Mouse (Mus musculus) neutrophil, adult 5-6 weeks (primary cell): ENCODE data around the gene Trim27. TPM values are rescaled to one million over a fixed set of nuclear protein-coding genes. Genes with fewer than 3 reads are reported as not detected.

ENCODE experiments used
- ATAC-seq: fragments of 151-379, 151-347 bp; 2 replicates; pipeline ENCODE4 v1.8.0; 2017; ENCODE audit warnings: mild to moderate bottlenecking, moderate TSS enrichment; ENCODE audit not compliant: insufficient number of reproducible peaks, poor library complexity, low FRiP score, severe bottlenecking; ENCODE audit errors: extremely low read depth
- total RNA-seq: library from RNA; stranded (forward); fragments of 200-1000 nt; gene quantifications from 2 replicates; pipeline ENCODE4 v1.2.3, GENCODE M21; 2017

Trim27 gene
- total RNA-seq, 1 experiment from 2014 or later: 85.7 TPM

DNA sequence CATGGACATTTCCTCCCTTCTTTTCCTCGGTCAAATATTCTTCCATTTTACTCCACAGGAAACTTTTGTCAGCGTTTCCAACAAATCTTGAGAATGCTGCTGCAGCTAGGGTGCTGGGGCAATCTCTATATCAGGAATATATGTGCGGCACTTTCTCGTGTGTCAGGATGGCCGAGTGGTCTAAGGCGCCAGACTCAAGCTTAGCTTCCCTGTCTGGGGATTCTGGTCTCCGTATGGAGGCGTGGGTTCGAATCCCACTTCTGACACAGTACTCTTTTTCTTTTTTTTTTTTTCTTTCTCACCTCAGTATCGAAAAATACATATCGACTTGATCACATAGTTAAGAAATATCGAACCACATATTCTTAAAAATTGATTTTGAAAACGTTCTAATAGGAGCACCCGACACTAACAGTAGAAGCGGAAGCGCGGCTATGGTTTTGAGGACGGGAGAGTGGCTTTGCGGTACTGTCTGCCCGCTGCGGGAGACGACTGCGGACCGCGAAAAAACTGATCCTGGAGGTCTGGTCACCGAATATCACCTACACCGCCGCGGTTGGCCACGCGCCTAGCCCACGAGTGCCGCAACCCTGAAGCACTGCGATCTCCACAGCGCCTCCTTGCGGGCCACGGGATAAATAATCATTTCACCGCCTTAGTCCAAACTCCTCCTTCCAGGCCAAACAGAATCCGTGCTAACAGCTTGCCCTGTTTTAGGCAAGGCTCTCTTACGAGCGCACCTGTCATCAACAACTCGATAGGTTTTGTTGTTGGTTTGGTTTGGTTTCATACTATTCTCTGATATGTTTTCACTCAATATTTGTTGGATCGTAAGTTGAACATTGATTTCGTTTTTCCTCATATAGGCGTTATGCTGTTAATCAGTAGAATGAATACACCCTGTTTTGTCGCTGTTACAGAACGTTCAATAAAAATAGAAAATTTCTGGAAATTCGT is 21.1 kb downstream of the Trim27 start:
- peak; percentile 89 for ATAC-seq

DNA sequence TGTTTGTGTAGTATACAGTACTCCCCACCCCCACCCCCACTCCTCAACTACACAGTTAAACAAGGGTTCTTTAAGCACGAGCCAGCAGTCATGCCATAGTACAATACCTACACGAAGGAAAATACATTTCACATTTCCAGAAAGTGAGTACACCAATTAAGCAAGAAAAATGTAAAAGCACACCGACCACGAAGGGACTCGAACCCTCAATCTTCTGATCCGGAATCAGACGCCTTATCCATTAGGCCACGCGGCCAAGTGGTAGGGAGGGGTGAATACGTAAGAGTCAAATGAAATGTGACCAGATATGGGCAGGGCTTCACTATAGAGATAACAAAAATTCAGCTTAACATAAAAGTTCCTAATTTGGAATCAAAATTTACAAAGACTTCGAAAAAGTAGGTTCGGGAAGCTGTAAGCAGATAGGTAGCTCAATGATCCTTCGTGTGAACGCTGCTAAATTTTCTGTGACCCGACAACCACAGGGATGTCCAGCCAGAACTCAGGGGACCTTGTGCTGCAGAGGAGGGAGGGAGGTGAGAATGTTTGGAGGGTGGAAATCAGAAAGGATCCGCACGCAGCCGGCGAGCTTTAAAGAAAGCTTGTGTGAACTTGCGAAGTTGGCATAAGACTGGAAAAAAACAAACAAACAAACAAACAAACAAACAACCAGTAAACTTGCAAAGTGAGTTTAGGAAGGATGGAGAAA is 36.2 kb downstream of the Trim27 start:
- ATAC-seq: no peak

DNA sequence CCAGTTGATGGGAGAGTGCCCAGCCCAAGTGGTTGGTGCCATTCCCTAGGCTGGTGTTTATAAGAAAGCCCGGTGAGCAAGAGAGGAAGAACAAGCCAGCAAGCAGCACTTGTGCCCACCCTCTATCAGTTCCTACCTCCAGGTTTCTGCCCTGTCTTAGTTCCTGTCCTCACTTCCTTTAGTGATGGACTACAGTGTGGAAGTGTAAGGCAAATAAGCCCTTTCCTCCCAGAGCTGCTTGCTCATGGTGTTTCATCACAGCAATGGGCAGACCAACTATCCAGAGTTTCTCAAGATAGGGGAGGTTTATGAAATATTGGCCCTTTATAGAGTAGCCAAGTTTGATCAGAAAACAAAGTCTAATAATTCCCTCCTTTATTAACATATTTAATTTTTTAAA is 37.5 kb downstream of the Trim27 start:
- no peak for ATAC-seq

DNA sequence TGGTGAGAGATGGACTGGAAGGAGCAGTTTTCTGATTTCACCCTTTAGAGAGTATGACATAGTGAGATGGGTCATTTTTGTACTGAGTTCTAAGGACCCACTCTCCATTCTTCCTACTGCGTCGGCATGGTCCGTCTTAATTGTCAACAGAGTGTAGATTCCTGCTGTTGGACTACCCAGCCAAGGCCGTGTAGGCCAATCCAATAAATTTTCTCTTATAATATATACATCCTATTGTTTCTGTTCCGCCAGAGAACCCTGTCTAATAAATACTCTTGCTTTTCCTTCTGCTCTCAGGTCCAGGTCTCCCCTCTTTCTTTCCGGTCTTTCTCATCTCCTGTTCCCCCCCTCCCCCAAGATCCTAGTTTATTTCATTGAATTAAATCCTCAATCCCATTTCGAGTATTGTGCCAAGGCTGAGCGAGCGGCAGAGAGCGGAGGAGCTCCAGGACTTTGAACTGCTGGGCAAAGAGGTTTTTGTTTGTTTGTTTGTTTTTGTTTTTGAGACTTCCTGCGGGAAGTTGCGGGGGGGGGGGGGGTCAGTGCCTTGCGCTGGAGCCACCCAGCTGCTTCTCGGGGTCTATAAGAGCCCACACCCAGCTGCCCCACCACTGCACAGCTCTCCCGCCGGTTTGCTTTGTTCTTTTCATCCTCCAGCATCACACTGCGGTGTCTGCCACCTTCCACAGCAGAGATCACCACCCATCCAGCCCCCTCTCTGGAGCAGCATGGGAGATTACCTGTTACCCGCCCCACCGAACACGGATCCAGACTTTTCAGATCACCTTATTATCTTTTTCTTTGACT is 42.6 kb downstream of the Trim27 start:
- peak; percentile 9; the same call in 1 of the 2 replicates for ATAC-seq

DNA sequence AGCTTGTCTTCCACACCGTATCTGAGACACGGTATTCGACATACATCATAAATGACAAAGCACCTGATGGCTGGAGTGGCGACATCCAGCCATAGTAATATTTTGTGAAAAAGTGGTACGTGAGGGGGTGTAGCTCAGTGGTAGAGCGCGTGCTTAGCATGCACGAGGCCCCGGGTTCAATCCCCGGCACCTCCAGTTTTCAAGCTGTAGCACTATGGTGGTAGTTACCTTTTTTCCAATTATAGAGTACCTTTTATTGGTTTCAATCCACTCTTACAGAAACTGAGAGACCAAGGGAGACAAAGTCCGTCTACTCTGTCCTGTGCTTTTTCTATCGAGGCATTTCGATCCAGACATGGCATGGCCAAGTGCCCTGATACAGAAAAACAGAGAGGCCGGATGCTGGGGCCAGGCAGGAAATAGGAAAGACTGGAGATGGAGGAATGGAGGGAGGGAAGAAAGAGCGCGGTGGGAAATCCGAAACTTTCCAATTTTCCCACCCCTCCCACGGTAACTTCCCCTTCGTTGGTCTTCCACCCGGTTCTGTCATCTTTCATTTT is 43.3 kb downstream of the Trim27 start:
- peak; percentile 23; the same call in 1 of the 2 replicates for ATAC-seq

DNA sequence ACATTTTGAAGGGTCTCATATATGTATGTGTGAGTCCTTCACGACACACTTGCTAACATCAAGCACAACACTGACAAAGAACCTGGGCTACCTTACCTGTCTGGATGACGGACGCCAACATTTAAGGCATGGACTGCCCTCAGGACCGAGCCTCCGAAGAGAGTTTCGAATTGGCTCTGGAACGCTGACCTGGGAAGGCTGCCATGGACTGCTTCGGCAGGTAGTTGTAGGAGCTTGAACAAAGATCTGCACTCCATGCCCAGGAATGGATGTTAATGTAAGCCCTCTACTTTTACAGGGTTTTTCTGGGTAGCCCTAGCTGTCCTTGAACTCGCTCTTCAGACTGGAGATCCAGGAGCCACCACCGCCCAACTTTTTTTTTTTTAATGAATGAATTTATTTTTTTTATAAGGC is 44.0 kb downstream of the Trim27 start:
- no peak for ATAC-seq

DNA sequence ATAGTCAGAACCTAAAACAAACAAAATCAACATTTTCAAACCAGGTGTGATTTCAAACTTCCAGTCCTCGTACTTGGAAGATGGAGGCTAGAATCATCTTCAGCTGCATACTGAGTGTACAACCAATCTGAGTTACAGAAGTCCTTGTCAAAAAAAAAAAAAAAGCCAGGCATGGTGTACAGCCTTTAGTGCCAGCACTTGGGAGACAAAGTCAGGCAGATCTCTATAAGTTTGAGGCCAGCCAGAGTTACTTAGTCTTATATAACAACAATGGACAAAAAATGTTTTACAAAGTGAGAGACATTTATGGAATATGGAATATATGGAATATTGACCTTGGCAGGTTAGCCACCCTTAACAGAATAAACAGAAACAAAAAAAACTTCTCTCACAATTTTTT is 45.1 kb downstream of the Trim27 start:
- no peak for ATAC-seq

DNA sequence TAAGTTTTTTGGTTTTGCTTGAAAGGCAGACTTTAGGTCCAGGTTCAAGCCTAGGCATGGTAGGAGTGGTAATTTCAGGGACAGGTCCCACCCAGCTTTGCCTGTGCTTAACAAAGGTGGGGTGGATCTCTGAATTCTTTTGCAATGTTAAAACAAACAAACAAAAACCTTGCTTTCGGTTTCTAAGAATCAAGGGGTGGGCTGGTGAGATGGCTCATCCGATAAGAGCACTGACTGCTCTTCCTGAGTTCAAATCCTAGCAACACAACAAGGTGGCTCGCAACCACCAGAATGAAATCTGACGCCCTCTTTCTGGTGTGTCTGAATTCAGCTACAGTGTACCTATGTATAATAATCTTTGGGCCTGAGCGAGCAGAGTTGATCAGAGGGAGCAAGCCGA is 46.0 kb downstream of the Trim27 start:
- no peak for ATAC-seq

DNA sequence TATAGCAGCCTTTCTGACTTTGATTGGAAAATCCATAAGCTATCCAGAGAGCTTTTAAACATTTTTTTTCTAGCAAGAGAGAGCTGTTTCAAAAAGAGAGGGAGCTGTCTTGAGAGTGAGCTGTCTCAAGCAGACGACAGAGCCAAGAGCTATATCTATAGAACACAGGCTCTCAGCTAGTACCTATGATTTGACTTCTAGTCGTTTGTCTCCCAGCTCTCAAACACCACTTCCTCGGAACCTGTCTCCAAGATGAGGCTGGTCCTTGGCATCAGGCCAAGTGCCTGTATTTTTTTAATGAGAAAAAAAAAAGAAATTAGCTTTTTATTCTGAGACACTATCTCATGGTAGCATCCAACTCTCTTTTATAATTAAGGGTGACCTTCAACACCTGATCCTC is 46.8 kb downstream of the Trim27 start:
- no peak for ATAC-seq

DNA sequence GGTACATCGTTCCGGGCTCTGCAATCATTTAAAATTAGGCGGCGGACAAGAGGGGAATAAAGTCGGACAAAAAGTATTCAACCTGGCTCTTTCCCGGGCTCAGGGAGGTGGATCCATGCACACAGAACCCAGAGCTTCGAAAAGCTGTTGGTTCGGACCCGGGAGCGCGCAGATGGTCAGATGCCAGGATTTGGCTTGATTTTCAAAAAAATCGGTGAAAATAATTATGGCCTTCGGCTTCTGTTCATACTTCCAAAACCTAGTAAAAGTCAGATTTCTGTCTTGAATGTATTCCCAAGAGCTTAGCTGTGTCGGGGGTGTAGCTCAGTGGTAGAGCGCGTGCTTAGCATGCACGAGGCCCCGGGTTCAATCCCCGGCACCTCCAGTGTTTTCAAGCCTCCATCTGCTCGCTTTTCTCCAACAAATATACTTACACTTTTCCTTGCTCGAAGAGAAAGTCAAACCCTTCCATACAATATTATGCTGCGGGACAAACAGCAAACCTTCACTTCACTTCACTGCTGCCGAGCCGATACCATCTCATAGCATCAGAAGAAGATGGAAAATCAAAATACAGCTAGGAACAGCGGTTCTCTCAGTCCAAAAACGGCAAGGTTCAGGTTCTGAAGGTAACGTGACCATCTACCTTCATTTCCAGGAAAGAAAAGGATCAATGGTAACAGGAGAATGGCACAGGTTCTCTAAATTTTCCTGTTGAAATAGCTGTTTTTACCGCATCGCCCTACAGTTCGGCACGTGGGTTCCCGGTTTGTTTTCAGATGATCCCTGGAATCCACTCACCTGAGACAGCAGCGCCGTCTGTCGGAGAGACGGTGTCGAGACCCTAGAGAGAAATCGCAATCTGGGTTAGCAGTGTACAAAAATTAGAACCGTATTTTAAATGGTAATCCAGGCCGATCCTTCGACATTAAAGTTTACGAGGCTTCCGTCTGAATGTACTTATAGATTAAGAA is 54.8 kb downstream of the Trim27 start:
- 0 out of 2 replicates have a peak, but pooled peaks have one; percentile 44 for ATAC-seq

DNA sequence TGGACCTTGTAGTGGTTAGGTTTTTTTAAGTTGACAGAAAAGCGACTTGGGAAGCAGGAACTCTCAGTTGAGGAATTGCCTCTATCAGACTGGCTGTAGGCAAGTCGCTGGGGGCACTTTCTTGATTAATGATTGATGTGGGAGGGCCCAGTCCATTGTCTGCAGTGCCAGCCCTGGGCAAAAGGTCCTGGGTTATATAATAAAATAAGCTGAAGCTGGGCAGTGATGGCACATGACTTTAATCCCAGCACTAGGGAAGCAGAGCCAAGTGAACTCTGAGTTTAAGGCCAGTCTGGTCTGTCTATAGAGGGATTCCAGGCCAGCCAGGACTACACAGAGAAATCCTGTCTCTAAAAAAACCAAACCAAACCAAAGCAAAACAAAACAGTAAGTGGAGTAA is 57.5 kb downstream of the Trim27 start:
- ATAC-seq: no peak

DNA sequence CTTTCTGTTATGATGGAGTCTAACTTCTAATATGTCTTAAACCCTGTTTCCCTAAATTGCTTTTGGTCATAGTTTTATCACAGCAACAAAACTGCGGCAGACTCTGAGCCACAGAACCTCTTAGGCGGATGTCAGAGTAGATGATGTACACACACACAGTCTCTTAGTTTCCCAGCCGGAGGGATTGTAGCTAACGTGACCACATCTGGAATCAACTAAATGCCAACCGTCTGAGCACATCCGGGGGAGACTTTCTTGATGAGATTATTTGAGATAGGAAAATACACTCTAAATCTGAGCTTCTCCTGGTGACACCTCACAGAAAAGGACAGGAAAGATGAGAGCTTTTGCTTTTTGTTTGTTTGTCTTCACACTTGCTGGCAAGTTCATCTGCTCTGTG is 57.9 kb downstream of the Trim27 start:
- no peak for ATAC-seq

DNA sequence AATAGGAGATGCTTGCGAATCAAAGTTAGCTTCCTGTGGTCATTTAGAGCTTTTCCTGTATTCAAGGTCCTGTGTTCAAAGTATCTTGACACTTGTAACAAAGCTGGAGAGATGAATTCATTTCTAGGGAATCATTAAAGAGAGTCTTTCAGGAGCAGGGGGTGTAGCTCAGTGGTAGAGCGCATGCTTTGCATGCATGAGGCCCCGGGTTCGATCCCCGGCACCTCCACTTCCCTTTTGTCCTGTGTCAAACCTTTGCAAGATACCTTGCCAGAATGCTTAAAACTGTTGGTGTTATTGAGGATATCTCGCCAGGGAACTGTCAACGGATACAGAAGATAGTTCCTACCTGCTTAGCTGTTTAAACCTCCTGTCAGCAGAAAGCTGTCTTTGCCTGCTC is 61.5 kb downstream of the Trim27 start:
- ATAC-seq: no peak

DNA sequence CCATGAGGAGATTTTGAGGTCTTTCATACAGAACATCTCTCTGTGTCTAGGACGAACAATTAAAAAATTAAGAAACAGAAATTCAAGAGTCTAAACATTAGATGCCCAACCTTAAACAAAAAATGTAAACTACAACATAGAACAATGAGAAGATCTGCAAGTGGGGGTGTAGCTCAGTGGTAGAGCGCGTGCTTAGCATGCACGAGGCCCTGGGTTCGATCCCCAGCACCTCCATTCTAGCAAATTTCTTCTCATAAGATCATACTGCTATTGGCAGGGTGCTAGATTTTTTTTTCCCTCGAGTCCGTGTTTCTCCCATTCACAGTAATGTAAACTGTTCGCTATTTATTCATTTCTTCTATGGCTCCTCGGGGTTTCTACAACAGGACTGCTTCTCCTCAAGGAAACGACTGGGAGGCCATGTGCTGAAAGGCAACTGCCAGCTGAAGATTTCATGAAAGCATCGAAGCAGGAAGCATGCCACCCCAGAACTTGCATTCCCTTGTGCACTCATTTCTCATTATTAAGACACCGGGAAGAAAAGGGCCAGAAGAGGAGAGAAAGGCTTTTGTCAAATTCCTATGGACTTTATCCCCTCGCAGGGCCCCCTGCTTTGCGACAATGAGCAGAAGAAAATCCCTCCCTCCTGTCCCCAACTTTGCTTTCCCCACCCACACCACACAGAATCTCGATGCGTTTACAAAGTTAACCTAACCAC is 63.3 kb downstream of the Trim27 start:
- ATAC-seq: no peak

DNA sequence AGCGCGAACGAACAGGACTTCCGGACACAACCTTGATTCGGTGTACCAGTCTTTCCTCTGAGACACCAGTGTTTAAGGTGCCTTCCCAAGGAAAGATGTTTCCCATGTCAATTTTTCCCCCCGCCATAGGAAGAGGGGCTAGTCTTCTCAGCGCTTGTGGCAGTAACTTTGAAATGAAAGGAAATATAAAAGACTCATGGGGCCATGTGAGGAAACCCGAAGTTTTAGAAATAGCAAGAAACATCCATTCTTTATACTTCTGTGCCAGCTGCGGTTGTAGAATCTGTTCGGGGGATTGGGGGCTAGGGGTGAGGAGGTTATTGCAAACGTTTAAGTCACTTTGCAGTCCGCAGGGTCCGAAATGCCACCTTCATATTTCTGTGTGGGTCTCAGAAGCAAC is 64.0 kb downstream of the Trim27 start:
- ATAC-seq: no peak

DNA sequence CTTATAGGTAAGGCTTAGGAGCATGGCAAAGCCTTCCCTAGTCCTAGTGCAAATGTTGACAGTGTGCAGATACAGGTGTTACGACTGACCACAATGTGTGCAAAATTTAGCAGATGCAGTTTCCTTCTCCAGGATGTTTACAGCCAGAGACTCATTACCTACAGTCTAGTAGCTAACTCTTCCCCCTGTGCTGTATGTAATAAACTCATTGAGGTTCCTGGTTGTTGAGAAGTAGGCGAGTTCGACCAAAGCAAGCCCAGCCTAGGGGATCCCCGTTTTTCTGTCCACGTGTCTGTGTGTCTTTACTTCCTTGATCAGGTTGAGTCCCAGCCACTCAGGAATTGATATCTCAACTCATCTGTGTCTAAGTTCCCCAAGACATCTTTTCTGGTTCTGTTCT is 64.8 kb downstream of the Trim27 start:
- ATAC-seq: no peak
